Mouse (Mus musculus) limb, embryonic 11.5 days (tissue): ENCODE data around the gene Kcnj3. TPM values are rescaled to one million over a fixed set of nuclear protein-coding genes. Genes with fewer than 3 reads are reported as not detected.

ENCODE experiments used
- ATAC-seq: fragments of 200-750 bp; cut with Nextera tagmentation; 2 replicates; pipeline ENCODE4 v1.8.0; 2017; ENCODE audit warnings: low read depth; ENCODE audit not compliant: insufficient number of reproducible peaks, low FRiP score, low TSS enrichment
- DNase-seq: peaks from one replicate; pipeline ENCODE4 v3.0.0-alpha.2; 2015; ENCODE audit warnings: low spot score
- H3K27ac ChIP-seq: fragments of 300-500 bp; sonication (generic); replicated peaks from 2 replicates; pipeline ENCODE4 v1.5.1; 2014; ENCODE audit warnings: low read depth, mild to moderate bottlenecking, low read length
- H3K27me3 ChIP-seq: fragments of 300-500 bp; sonication (generic); 2 replicates; pipeline ENCODE4 v1.6.1; 2014; ENCODE audit warnings: mild to moderate bottlenecking, low read length, mixed read lengths; ENCODE audit not compliant: control insufficient read depth, insufficient read depth
- H3K36me3 ChIP-seq: fragments of 300-500 bp; sonication (generic); 2 replicates; pipeline ENCODE4 v1.6.1; 2014; ENCODE audit warnings: mild to moderate bottlenecking, low read length, moderate library complexity, mixed read lengths; ENCODE audit not compliant: control insufficient read depth, insufficient read depth
- H3K4me1 ChIP-seq: fragments of 300-500 bp; sonication (generic); 2 replicates; pipeline ENCODE4 v1.6.1; 2014; ENCODE audit warnings: low read length, mixed read lengths; ENCODE audit not compliant: control insufficient read depth, insufficient read depth
- H3K4me2 ChIP-seq: fragments of 300-500 bp; sonication (generic); 2 replicates; pipeline ENCODE4 v1.6.1; 2014; ENCODE audit warnings: low read depth, mild to moderate bottlenecking, moderate library complexity; ENCODE audit not compliant: severe bottlenecking
- H3K4me3 ChIP-seq: fragments of 300-500 bp; sonication (generic); 2 replicates; pipeline ENCODE4 v1.5.1; 2014; ENCODE audit warnings: low read depth, low read length
- H3K9ac ChIP-seq: fragments of 300-500 bp; sonication (generic); 2 replicates; pipeline ENCODE4 v1.6.1; 2014; ENCODE audit warnings: mild to moderate bottlenecking, low read length
- H3K9me3 ChIP-seq: fragments of 300-500 bp; sonication (generic); 2 replicates; pipeline ENCODE4 v1.6.1; 2016; ENCODE audit warnings: low read length; ENCODE audit not compliant: control insufficient read depth
- WGBS: fragments of 180-500 bp; shearing (Covaris S2); extraction: QIAGEN DNeasy Blood & Tissue Kit; methylation state at CpG from one replicate; pipeline ENCODE4 v1.1.7; 2014; 5-methylcytosine and 5-hydroxymethylcytosine counted together
- polyA plus RNA-seq: library from polyadenylated mRNA; unstranded; fragments of >200 nt; fragmentation: Nextera tagmentation; extraction: Ambion mirVana; gene quantifications from 2 replicates; pipeline ENCODE4 v1.2.1, GENCODE M21; 2014

Gene Kcnj3
- polyA plus RNA-seq, 1 experiment from 2014 or later: 0.09 TPM

- no peaks in the 10 kb centered on the region for H3K9me3 ChIP-seq
- DNase-seq (no peak), ATAC-seq (no peak)
- peaks cover 22% of the 10 kb centered on the region for H3K27me3 ChIP-seq
- 0% methylated on average over 1 of the region's 1 CpGs for WGBS
- H3K27ac ChIP-seq: no peak overlapping the region
- no peaks in the 10 kb centered on the region; the same call in 1 of the 2 replicates for H3K4me1 ChIP-seq
- H3K4me3 ChIP-seq: peak overlapping the region; percentile 34; the same call in 1 of the 2 replicates
- no peaks in the 10 kb centered on the region for H3K36me3 ChIP-seq
- peak overlapping the region; percentile 78; the same call in 1 of the 2 replicates for H3K4me2 ChIP-seq
- H3K9ac ChIP-seq: no peak overlapping the region
Measured at GRCm38 (mm10) chr2:55437977-55438376, 2.2 kb downstream of the Kcnj3 start.

DNA sequence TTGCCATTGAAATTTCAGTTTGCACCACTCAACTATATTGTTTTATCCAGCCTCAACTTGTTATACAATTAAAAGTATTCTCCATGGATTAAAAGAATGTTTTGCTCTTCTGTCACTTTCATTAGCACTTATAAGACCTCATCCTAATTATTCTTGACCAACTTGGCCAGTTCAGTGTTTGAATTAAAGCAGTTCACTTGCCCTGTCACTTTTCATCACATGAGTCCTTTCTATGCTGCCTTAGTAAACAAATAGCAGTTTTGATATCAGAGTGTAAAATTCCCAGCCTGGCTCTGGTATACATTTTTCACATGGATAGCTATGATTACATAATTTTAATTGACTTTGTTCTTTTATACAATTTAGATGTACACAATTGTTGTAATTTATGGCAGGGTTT lies 3.4 kb downstream of the Kcnj3 start:
- no peak overlapping the region for H3K4me2 ChIP-seq
- no peak overlapping the region for H3K4me3 ChIP-seq
- no peak overlapping the region for H3K9ac ChIP-seq
- DNase-seq: no peak
- no peaks in the 10 kb centered on the region; the same call in 1 of the 2 replicates for H3K4me1 ChIP-seq
- no peaks in the 10 kb centered on the region for H3K9me3 ChIP-seq
- H3K36me3 ChIP-seq: no peaks in the 10 kb centered on the region
- H3K27ac ChIP-seq: no peak overlapping the region
- no peak for ATAC-seq
- peaks cover 22% of the 10 kb centered on the region for H3K27me3 ChIP-seq

- Histone ChIP-seq H3K4me2 (no peak overlapping the region), H3K36me3 (no peaks in the 10 kb centered on the region), H3K9ac (no peak overlapping the region), H3K4me1 (no peaks in the 10 kb centered on the region), H3K4me3 (no peak overlapping the region), H3K9me3 (no peaks in the 10 kb centered on the region), H3K27me3 (peaks cover 12% of the 10 kb centered on the region), H3K27ac (no peak overlapping the region)
- DNase-seq (no peak), ATAC-seq (no peak)
- 83% methylated on average over 2 of the region's 2 CpGs for WGBS
Measured at GRCm38 (mm10) chr2:55442006-55442405, 6.2 kb downstream of the Kcnj3 start.

- H3K4me1 ChIP-seq: no peaks in the 10 kb centered on the region
Measured at GRCm38 (mm10) chr2:55447298-55447697, 11.5 kb downstream of the Kcnj3 start.

DNA sequence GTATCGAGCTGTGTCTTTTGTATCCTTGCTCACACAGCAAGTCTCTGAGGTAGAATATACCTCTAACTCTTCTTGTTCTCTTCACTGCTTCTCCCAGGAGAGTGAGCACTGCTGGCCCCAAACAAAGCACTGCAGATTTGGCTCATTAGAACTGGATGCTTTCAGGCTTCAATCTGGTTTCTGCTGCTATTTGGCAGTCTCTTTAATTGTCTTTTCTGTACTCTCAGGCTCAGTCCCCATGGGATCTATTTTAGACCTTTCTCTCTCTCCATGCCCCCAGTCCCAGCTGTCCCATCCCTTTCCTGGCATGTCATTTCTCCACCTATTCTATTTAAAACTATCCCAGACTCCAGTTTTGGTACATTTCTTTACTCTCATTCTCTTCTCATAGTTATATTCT lies 15.0 kb downstream of the Kcnj3 start:
- Histone ChIP-seq H3K36me3 (no peaks in the 10 kb centered on the region), H3K27me3 (no peaks in the 10 kb centered on the region), H3K9ac (no peak overlapping the region), H3K4me1 (no peaks in the 10 kb centered on the region), H3K4me3 (no peak overlapping the region), H3K9me3 (no peaks in the 10 kb centered on the region), H3K27ac (no peak overlapping the region), H3K4me2 (no peak overlapping the region)
- ATAC-seq: no peak
- 74% methylated on average over 1 of the region's 1 CpGs for WGBS
- no peak for DNase-seq

More at GRCm38 (mm10) chr2:55447298-55447697, 11.5 kb downstream of the Kcnj3 start:
- Histone ChIP-seq H3K9me3 (no peaks in the 10 kb centered on the region), H3K4me3 (no peak overlapping the region), H3K36me3 (no peaks in the 10 kb centered on the region), H3K4me2 (no peak overlapping the region), H3K27me3 (no peaks in the 10 kb centered on the region), H3K9ac (no peak overlapping the region), H3K27ac (no peak overlapping the region)
- ATAC-seq: no peak
- no peak for DNase-seq

GRCm38 (mm10) chr2:55459195-55459594 lies 23.4 kb downstream of the Kcnj3 start:
- Histone ChIP-seq H3K9me3 (no peaks in the 10 kb centered on the region), H3K9ac (no peak overlapping the region), H3K36me3 (no peaks in the 10 kb centered on the region), H3K4me2 (no peak overlapping the region), H3K4me1 (no peaks in the 10 kb centered on the region), H3K27ac (no peak overlapping the region), H3K4me3 (no peak overlapping the region), H3K27me3 (no peaks in the 10 kb centered on the region)
- ATAC-seq: no peak
- 80% methylated on average over 2 of the region's 2 CpGs for WGBS
- DNase-seq: no peak

- H3K9me3 ChIP-seq: no peaks in the 10 kb centered on the region
- ATAC-seq (no peak), DNase-seq (no peak)
- no peak overlapping the region for H3K4me2 ChIP-seq
- no peaks in the 10 kb centered on the region for H3K4me1 ChIP-seq
- H3K9ac ChIP-seq: no peak overlapping the region
- WGBS: 74% methylated on average over 2 of the region's 2 CpGs
- H3K4me3 ChIP-seq: no peak overlapping the region
- no peaks in the 10 kb centered on the region for H3K36me3 ChIP-seq
- no peaks in the 10 kb centered on the region for H3K27me3 ChIP-seq
- H3K27ac ChIP-seq: no peak overlapping the region
Measured at GRCm38 (mm10) chr2:55469141-55469540, 33.4 kb downstream of the Kcnj3 start.

DNA sequence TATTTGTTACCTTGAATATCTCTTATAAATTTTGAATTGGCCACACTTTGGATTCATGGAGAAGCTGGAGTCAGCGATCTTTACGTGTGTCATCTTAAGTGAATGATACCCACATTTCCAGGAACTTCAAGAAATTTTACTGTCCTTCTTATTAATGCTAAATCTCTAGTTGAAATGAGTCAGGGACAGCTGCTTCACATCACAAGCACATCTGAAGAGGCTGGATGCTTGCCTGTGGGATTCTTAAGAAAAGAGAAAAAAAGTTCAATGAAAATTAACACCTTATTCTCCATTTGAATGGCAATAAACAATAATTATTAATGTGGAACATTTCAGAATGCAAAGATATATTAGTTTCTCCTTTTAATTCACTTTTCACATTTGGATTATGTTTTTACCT lies 34.2 kb downstream of the Kcnj3 start:
- no peak for DNase-seq
- Histone ChIP-seq H3K4me1 (no peaks in the 10 kb centered on the region), H3K27ac (no peak overlapping the region), H3K36me3 (no peaks in the 10 kb centered on the region), H3K9me3 (no peaks in the 10 kb centered on the region), H3K9ac (no peak overlapping the region), H3K27me3 (no peaks in the 10 kb centered on the region), H3K4me3 (no peak overlapping the region), H3K4me2 (no peak overlapping the region)
- WGBS: 83% methylated on average over 2 of the region's 2 CpGs
- no peak for ATAC-seq

DNA sequence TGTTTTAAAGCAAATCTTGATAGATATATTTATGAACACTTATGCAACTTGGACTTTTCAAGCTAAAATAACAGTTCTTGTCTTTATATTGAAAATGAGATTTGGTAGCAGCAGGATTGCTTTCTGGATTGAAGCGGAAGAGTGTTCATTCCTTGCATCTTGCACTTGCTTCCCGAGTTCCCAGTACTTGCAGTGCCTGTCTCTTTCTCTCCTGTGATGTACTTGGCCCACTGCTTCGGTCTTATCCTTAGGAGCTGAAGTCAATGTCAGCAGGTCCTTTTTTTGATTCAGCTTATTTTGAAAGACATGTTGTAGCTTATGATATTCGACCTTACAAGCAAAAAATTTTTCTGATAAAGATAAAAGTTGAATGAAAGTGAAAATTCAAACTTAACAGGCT lies 43.7 kb downstream of the Kcnj3 start:
- DNase-seq (no peak), ATAC-seq (no peak)
- H3K27me3 ChIP-seq: no peaks in the 10 kb centered on the region
- H3K27ac ChIP-seq: no peak overlapping the region
- H3K9ac ChIP-seq: no peak overlapping the region
- no peaks in the 10 kb centered on the region for H3K9me3 ChIP-seq
- no peak overlapping the region for H3K4me2 ChIP-seq
- no peak overlapping the region for H3K4me3 ChIP-seq
- H3K36me3 ChIP-seq: no peaks in the 10 kb centered on the region
- H3K4me1 ChIP-seq: no peaks in the 10 kb centered on the region
- 82% methylated on average over 4 of the region's 4 CpGs for WGBS
